Mouse (Mus musculus): ENCODE measurements around the gene Minos1.

Gene Minos1

GRCm38 (mm10) chr4:139057291-139057690, 73.6 kb downstream of the Minos1 start:
- no peak for DNase-seq

- DNase-seq, result no peak
These were observed 75.2 kb downstream of the Minos1 start for GRCm38 (mm10) chr4:139055744-139056143.

- no peak for DNase-seq
These were observed 75.6 kb downstream of the Minos1 start for GRCm38 (mm10) chr4:139055336-139055735.

- no peak for DNase-seq
These were observed 76.5 kb downstream of the Minos1 start for GRCm38 (mm10) chr4:139054300-139054923.

GRCm38 (mm10) chr4:139053391-139053790, 77.5 kb downstream of the Minos1 start:
- no peak for DNase-seq

- no peak for DNase-seq
These were observed 78.1 kb downstream of the Minos1 start for GRCm38 (mm10) chr4:139052796-139053195.

Data from spleen, adult 18-20 months (tissue).